Mouse (Mus musculus) cerebellum, adult 2 months (tissue): ENCODE results near the gene Sco1. TPM values are rescaled to one million over a fixed set of nuclear protein-coding genes. Genes with fewer than 3 reads are reported as not detected.

Experiments
- DNase-seq, 2 experiments: peaks; one replicate each; pipeline ENCODE4 v3.0.0; 2021
- H3K27ac ChIP-seq: fragments of 200-500 bp; 2 replicates; pipeline ENCODE4 v1.5.1; 2012; ENCODE audit warnings: low read length, control low read depth, inconsistent platforms; ENCODE audit not compliant: insufficient read depth
- H3K27me3 ChIP-seq: fragments of 200-500 bp; 2 replicates; pipeline ENCODE4 v1.6.1; 2012; ENCODE audit warnings: inconsistent platforms, mild to moderate bottlenecking, low read length, moderate library complexity; ENCODE audit not compliant: control insufficient read depth, insufficient read depth
- H3K4me1 ChIP-seq: fragments of 200-500 bp; 2 replicates; pipeline ENCODE4 v1.6.1; 2011; ENCODE audit warnings: low read length; ENCODE audit not compliant: control insufficient read depth, insufficient read depth
- H3K4me3 ChIP-seq: fragments of 200-500 bp; replicated peaks from 2 replicates; pipeline ENCODE3; 2011; ENCODE audit warnings: mild to moderate bottlenecking, low read depth, low read length, control low read depth; ENCODE audit not compliant: insufficient read depth
- CTCF ChIP-seq: fragments of 200-500 bp; IDR thresholded peaks from 2 replicates; pipeline ENCODE4 v1.5.1; 2011; ENCODE audit warnings: low read depth, mild to moderate bottlenecking, control low read depth, low read length, moderate library complexity, borderline replicate concordance; ENCODE audit not compliant: insufficient read depth
- POLR2A ChIP-seq: fragments of 200-500 bp; IDR thresholded peaks from 2 replicates; pipeline ENCODE4 v1.6.1; 2011; ENCODE audit warnings: low read length, control low read depth, borderline replicate concordance; ENCODE audit not compliant: insufficient read depth
- WGBS: fragments of 180-500 bp; shearing (Covaris S2); methylation state at CpG from one replicate; pipeline ENCODE4 v1.1.7; 2018; 5-methylcytosine and 5-hydroxymethylcytosine counted together
- polyA plus RNA-seq: library from polyadenylated mRNA; depleted of rRNA; stranded (reverse); fragments of >200 nt; gene quantifications from 2 replicates; pipeline ENCODE4 v1.2.3, GENCODE M21; 2012

Gene Sco1
- polyA plus RNA-seq, 1 experiment = 8.6 TPM

GRCm38 (mm10) chr11:67104242-67104641 lies 51.8 kb downstream of the Sco1 start:
- no peak for DNase-seq

GRCm38 (mm10) chr11:67104714-67105113 lies 52.2 kb downstream of the Sco1 start:
- H3K4me1 ChIP-seq = peaks cover 7% of the 10 kb centered on the region
- H3K27ac ChIP-seq = no peak overlapping the region
- TF ChIP-seq CTCF = no peak
- no peak for TF ChIP-seq POLR2A
- no peak for DNase-seq
- 76% methylated on average over 11 of the region's 11 CpGs for WGBS
- H3K4me3 ChIP-seq = no peak overlapping the region
- H3K27me3 ChIP-seq = no peaks in the 10 kb centered on the region

More at GRCm38 (mm10) chr11:67104242-67104641, 51.8 kb downstream of the Sco1 start:
- no peak overlapping the region for H3K27ac ChIP-seq
- peaks cover 2% of the 10 kb centered on the region for H3K4me1 ChIP-seq
- no peak for TF ChIP-seq CTCF
- TF ChIP-seq POLR2A = no peak
- WGBS = 85% methylated on average over 1 of the region's 1 CpGs
- no peaks in the 10 kb centered on the region for H3K27me3 ChIP-seq
- no peak overlapping the region for H3K4me3 ChIP-seq

GRCm38 (mm10) chr11:67105689-67106088 lies 53.2 kb downstream of the Sco1 start:
- H3K27ac ChIP-seq = no peak overlapping the region
- peaks cover 11% of the 10 kb centered on the region for H3K4me1 ChIP-seq
- DNase-seq = no peak
- TF ChIP-seq CTCF (no peak), POLR2A (no peak)
- H3K4me3 ChIP-seq = no peak overlapping the region
- no peaks in the 10 kb centered on the region for H3K27me3 ChIP-seq
- 72% methylated on average over 4 of the region's 4 CpGs for WGBS

- TF ChIP-seq CTCF = no peak
- TF ChIP-seq POLR2A = no peak
- no peaks in the 10 kb centered on the region for H3K27me3 ChIP-seq
- H3K4me1 ChIP-seq = peaks cover 15% of the 10 kb centered on the region
- no peak for DNase-seq
- H3K4me3 ChIP-seq = no peak overlapping the region
- no peak overlapping the region for H3K27ac ChIP-seq
- 91% methylated on average over 10 of the region's 10 CpGs for WGBS
Observed at GRCm38 (mm10) chr11:67106973-67107372, 54.5 kb downstream of the Sco1 start.

- H3K27me3 ChIP-seq = no peaks in the 10 kb centered on the region
- H3K4me1 ChIP-seq = peaks cover 15% of the 10 kb centered on the region
- no peak overlapping the region for H3K27ac ChIP-seq
- DNase-seq = peak; percentile 91
- TF ChIP-seq CTCF (peak; percentile 94), POLR2A (no peak)
- WGBS = 5% methylated on average over 5 of the region's 5 CpGs
- no peak overlapping the region for H3K4me3 ChIP-seq
Observed at GRCm38 (mm10) chr11:67110168-67110948, 57.9 kb downstream of the Sco1 start.

- 47% methylated on average over 11 of the region's 11 CpGs for WGBS
- no peaks in the 10 kb centered on the region for H3K27me3 ChIP-seq
- DNase-seq = peak; percentile 33 to 58
- no peak overlapping the region for H3K27ac ChIP-seq
- TF ChIP-seq CTCF (peak; percentile 62; the same call in 1 of the 2 replicates), POLR2A (no peak)
- no peak overlapping the region for H3K4me3 ChIP-seq
- H3K4me1 ChIP-seq = peaks cover 15% of the 10 kb centered on the region
Observed at GRCm38 (mm10) chr11:67112019-67112850, 59.8 kb downstream of the Sco1 start.

- DNase-seq = peak; percentile 53 to 78
- no peaks in the 10 kb centered on the region for H3K27me3 ChIP-seq
- peaks cover 15% of the 10 kb centered on the region for H3K4me1 ChIP-seq
- TF ChIP-seq CTCF = peak; percentile 90
- no peak for TF ChIP-seq POLR2A
- H3K4me3 ChIP-seq = no peak overlapping the region
- 40% methylated on average over 11 of the region's 11 CpGs for WGBS
- no peak overlapping the region for H3K27ac ChIP-seq
Observed at GRCm38 (mm10) chr11:67112851-67113202, 60.4 kb downstream of the Sco1 start.

- DNase-seq = no peak
- TF ChIP-seq CTCF (no peak), POLR2A (no peak)
- Histone ChIP-seq H3K27ac (no peak overlapping the region), H3K4me3 (no peak overlapping the region), H3K27me3 (no peaks in the 10 kb centered on the region), H3K4me1 (peaks cover 15% of the 10 kb centered on the region)
- WGBS = 93% methylated on average over 6 of the region's 6 CpGs
Observed at GRCm38 (mm10) chr11:67113381-67113780, 60.9 kb downstream of the Sco1 start.
